Comparison of ENCODE assay signal across 9 mouse cellular contexts in the genomic region with DNA sequence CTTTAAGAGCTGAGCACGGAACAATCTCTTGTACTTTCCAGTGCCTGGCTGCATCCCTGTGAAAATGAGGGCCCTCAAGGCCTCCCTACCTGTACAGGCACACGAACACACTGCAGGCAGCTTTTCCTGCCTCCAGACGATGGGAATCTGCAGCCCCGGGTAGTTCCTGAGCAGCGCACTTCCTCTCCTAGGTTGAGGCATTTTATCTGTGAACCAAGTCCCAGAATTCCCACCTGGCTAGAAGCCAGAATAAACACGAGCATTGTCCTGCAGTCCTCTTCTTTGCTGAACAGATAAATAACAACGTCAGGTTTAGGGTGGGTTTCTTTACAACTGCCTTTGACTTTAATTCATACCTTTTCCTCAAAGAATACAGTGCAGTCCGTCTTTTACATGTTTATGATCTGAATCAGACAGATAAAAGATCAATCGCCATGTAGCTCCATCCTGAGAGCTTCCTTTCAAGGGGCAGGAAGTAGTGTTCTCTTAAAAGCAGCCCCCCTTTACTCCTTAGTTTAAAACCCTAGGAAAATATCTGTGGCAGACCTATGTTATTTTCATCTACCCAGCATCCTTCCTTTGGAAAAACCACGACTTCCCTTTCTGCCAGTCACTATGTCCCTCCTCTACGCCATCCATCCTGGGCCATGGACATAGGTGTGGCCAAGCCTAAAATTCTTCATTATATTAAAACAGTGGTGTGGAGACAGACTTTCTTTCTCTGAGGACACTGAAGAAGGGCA.
DNase-seq lines count a peak whose midpoint lies in the region; ATAC-seq lines count a peak whose summit lies in the region.
"Had no signal": no experiment of that assay in that cellular context is flagged by ENCODE, and none has a peak within 500 bp of the region (broad histone marks: within the 10 kb centered on the region; RNA-seq: fewer than 3 reads in every experiment).

No protein-coding gene starts in this region.

- no peak for ATAC-seq in erythroblast, adult 5-6 weeks (replicated peaks; ENCODE audit: low FRiP score, poor library complexity, severe bottlenecking)
- 0 out of 2 replicates have a peak, but pooled peaks have one; percentile 1 for ATAC-seq in erythroid progenitor cell, adult 5-6 weeks (replicated peaks; ENCODE audit: low FRiP score, poor library complexity, severe bottlenecking)
- ATAC-seq in intestine, embryonic 16.5 days = peak; percentile 53
- peak; percentile 25; the same call in 1 of the 2 replicates for ATAC-seq in lung, embryonic 15.5 days (ENCODE audit: borderline replicate concordance, extremely low read depth, low FRiP score, low TSS enrichment)
- no peak for ATAC-seq in monocyte, adult 5-6 weeks (replicated peaks; ENCODE audit: insufficient number of reproducible peaks, low FRiP score, low TSS enrichment, poor library complexity, severe bottlenecking)
- no peak for ATAC-seq in forebrain, embryonic 14.5 days
- ATAC-seq in megakaryocyte progenitor cell, adult 5-6 weeks (replicated peaks; ENCODE audit: poor library complexity) = no peak

- peak overlapping the region; percentile 21 for H3K4me3 ChIP-seq in erythroblast, embryonic 14.5 days (replicated peaks)
- peak overlapping the region; percentile 20 for H3K4me3 ChIP-seq in intestine, embryonic 16.5 days (ENCODE audit: low read length)
- H3K4me3 ChIP-seq in lung, embryonic 15.5 days = 0 out of 2 replicates have a peak overlapping the region, but pooled peaks have one; percentile 2
- no peak overlapping the region for H3K4me3 ChIP-seq in forebrain, embryonic 14.5 days (ENCODE audit: low read depth, low read length)

- H3K27ac ChIP-seq in intestine, embryonic 16.5 days (ENCODE audit: low read length) = peak overlapping the region; percentile 71
- H3K27ac ChIP-seq in lung, embryonic 15.5 days = peak overlapping the region; percentile 65
- no peak overlapping the region for H3K27ac ChIP-seq in forebrain, embryonic 14.5 days (ENCODE audit: low read depth, low read length)

- H3K9ac ChIP-seq in intestine, embryonic 16.5 days (ENCODE audit: low read depth, low read length) = peak overlapping the region; percentile 41
- H3K9ac ChIP-seq in lung, embryonic 15.5 days = no peak overlapping the region
- no peak overlapping the region for H3K9ac ChIP-seq in forebrain, embryonic 14.5 days (ENCODE audit: low read length)

- no peaks in the 10 kb centered on the region for H3K9me3 ChIP-seq in erythroblast, embryonic 14.5 days (ENCODE audit: control insufficient read depth, low read length)
- no peaks in the 10 kb centered on the region for H3K9me3 ChIP-seq in intestine, embryonic 16.5 days (ENCODE audit: control insufficient read depth, low read length)
- H3K9me3 ChIP-seq in lung, embryonic 15.5 days = no peaks in the 10 kb centered on the region
- no peaks in the 10 kb centered on the region for H3K9me3 ChIP-seq in forebrain, embryonic 14.5 days (replicated peaks; ENCODE audit: control insufficient read depth, low read length)

- H3K27me3 ChIP-seq in erythroblast, embryonic 14.5 days (ENCODE audit: control insufficient read depth) = no peaks in the 10 kb centered on the region
- no peaks in the 10 kb centered on the region for H3K27me3 ChIP-seq in intestine, embryonic 16.5 days (replicated peaks; ENCODE audit: control insufficient read depth, insufficient read depth, low read length)
- H3K27me3 ChIP-seq in lung, embryonic 15.5 days = no peaks in the 10 kb centered on the region
- H3K27me3 ChIP-seq in forebrain, embryonic 14.5 days (replicated peaks; ENCODE audit: control insufficient read depth, insufficient read depth, low read length) = no peaks in the 10 kb centered on the region

- no peak for DNase-seq in forebrain, embryonic 14.5 days (ENCODE audit: low spot score)
- DNase-seq: right cerebral cortex, postnatal 14 days had no signal

- H3K36me3 ChIP-seq in erythroblast, embryonic 14.5 days (ENCODE audit: control insufficient read depth) = peaks cover 24% of the 10 kb centered on the region
- H3K36me3 ChIP-seq in intestine, embryonic 16.5 days (ENCODE audit: control insufficient read depth, insufficient read depth, low read length) = no peaks in the 10 kb centered on the region
- H3K36me3 ChIP-seq in lung, embryonic 15.5 days = no peaks in the 10 kb centered on the region
- no peaks in the 10 kb centered on the region for H3K36me3 ChIP-seq in forebrain, embryonic 14.5 days (ENCODE audit: control insufficient read depth, insufficient read depth, low read length)

- H3K4me2 ChIP-seq in intestine, embryonic 16.5 days (ENCODE audit: low read depth, low read length) = peak overlapping the region; percentile 23
- H3K4me2 ChIP-seq in lung, embryonic 15.5 days = peak overlapping the region; percentile 21
- no peak overlapping the region for H3K4me2 ChIP-seq in forebrain, embryonic 14.5 days (ENCODE audit: low read length)

- 31% methylated on average over 11 of the region's 11 CpGs for WGBS in intestine, embryonic 16.5 days
- 29% methylated on average over 11 of the region's 11 CpGs for WGBS in lung, embryonic 15.5 days
- WGBS in forebrain, embryonic 14.5 days = 70% methylated on average over 11 of the region's 11 CpGs

- H3K4me1 ChIP-seq in erythroblast, embryonic 14.5 days (ENCODE audit: control insufficient read depth) = peaks cover 89% of the 10 kb centered on the region
- H3K4me1 ChIP-seq in intestine, embryonic 16.5 days (ENCODE audit: control insufficient read depth, insufficient read depth, low read length) = 0 out of 2 replicates have a peak, but pooled peaks cover 3% of the 10 kb centered on the region
- peaks cover 16% of the 10 kb centered on the region for H3K4me1 ChIP-seq in lung, embryonic 15.5 days
- H3K4me1 ChIP-seq in forebrain, embryonic 14.5 days (ENCODE audit: control insufficient read depth, insufficient read depth, low read length) = peaks cover 7% of the 10 kb centered on the region; the same call in 1 of the 2 replicates

Comparison
In these comparisons a context has a peak if more than half of its experiments do, and no peak if none do; other contexts are left out.
1. ATAC-seq: peak in erythroid progenitor cell, adult 5-6 weeks (single experiment), intestine, embryonic 16.5 days (single experiment) and lung, embryonic 15.5 days (single experiment); none in erythroblast, adult 5-6 weeks (single experiment), monocyte, adult 5-6 weeks (single experiment), forebrain, embryonic 14.5 days (single experiment) and megakaryocyte progenitor cell, adult 5-6 weeks (single experiment).